Mouse (Mus musculus): Measurements from ENCODE around the gene Egfem1. TPM values are rescaled to one million over a fixed set of nuclear protein-coding genes. Genes with fewer than 3 reads are reported as not detected.

The Egfem1 gene
- polyA plus RNA-seq, 1 experiment from 2014 or later: 7.4 TPM

DNA sequence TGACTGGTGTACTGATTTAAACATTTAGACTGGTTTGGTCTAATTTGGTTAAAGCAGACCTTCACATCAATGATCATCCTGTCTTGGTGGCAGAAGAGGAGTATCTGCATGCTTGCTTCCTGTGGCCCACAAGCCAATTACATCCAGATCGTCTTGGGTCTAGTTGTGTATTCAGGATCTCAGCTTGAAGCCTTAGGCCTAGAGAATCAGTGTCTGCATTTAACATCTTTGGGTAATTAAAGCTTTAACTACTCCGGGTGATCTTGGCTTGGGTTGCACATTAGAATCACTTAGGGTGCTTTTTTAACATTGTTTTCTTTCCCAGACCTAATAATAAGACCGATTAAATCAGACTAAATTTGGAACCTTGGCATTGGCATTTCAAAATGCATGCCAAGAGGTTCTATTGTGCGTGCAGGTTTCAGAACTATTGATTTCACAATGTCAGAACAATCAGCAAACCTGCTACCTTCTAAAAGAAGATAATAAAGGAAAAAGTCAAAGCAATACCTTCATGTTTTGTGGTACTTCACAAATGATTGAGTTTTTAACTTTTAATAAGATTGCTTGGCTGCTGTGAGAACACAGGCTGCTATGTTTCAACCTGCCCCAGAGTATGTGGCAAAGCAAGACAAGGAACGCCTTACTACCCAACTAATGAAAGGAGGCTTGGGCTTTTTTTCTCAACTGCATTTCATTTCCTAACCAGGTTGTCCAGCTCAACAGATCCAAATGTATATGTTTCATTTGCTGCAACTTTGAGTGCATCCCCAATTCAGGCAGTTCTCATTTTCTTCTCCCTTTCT is 496.4 kb downstream of the Egfem1 start:
- peak; percentile 84 for ATAC-seq
- H3K9me3 ChIP-seq (ENCODE audit: control insufficient read depth, low read length): no peaks in the 10 kb centered on the region
- no peak overlapping the region for H3K4me3 ChIP-seq (replicated peaks; ENCODE audit: low read length)
- no peak overlapping the region for H3K4me2 ChIP-seq (ENCODE audit: low read length)
- no peaks in the 10 kb centered on the region for H3K36me3 ChIP-seq (ENCODE audit: control insufficient read depth, insufficient read depth)
- H3K27ac ChIP-seq (ENCODE audit: low read length): no peak overlapping the region
- no peaks in the 10 kb centered on the region for H3K27me3 ChIP-seq (replicated peaks; ENCODE audit: control insufficient read depth, insufficient read depth, low read length)
- peaks cover 6% of the 10 kb centered on the region for H3K4me1 ChIP-seq (replicated peaks; ENCODE audit: control insufficient read depth, insufficient read depth, low read length)
- WGBS: 12% methylated on average over 5 of the region's 5 CpGs
- no peak overlapping the region for H3K9ac ChIP-seq (replicated peaks; ENCODE audit: low read depth, low read length)

GRCm38 (mm10) chr3:29582749-29583148 is 500.9 kb downstream of the Egfem1 start:
- WGBS: 48% methylated on average over 8 of the region's 8 CpGs
- no peaks in the 10 kb centered on the region for H3K9me3 ChIP-seq (ENCODE audit: control insufficient read depth, low read length)

DNA sequence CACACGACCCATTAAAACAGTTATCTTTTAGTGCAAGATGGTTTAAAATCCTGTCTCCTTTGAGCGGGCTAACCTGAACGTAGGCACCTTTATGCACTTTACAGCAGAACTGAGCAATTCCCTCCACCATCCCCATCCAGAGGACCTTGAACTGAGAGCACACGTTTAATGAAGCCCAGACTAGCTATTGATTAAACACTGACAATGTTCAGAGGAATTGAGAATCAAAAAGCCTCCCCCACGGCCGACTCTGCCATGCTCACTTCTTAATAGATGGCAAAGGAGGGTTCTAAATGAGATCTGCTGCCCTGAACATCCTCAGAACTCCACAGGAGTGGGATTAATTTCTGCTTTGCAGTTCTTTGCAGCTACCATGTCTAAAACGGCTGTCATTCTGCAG is 520.3 kb downstream of the Egfem1 start:
- ATAC-seq: no peak
- 47% methylated on average over 7 of the region's 7 CpGs for WGBS
- no peak overlapping the region for H3K4me2 ChIP-seq (ENCODE audit: low read length)
- H3K36me3 ChIP-seq (ENCODE audit: control insufficient read depth, insufficient read depth): no peaks in the 10 kb centered on the region
- no peak overlapping the region for H3K9ac ChIP-seq (replicated peaks; ENCODE audit: low read depth, low read length)
- no peaks in the 10 kb centered on the region for H3K27me3 ChIP-seq (replicated peaks; ENCODE audit: control insufficient read depth, insufficient read depth, low read length)
- no peaks in the 10 kb centered on the region for H3K9me3 ChIP-seq (ENCODE audit: control insufficient read depth, low read length)
- H3K4me3 ChIP-seq (replicated peaks; ENCODE audit: low read length): no peak overlapping the region
- no peak overlapping the region; the same call in 1 of the 2 replicates for H3K27ac ChIP-seq (ENCODE audit: low read length)
- H3K4me1 ChIP-seq (replicated peaks; ENCODE audit: control insufficient read depth, insufficient read depth, low read length): peaks cover 3% of the 10 kb centered on the region; the same call in 1 of the 2 replicates

More at GRCm38 (mm10) chr3:29582749-29583148, 500.9 kb downstream of the Egfem1 start:
- H3K4me1 ChIP-seq (replicated peaks; ENCODE audit: control insufficient read depth, insufficient read depth, low read length): peaks cover 6% of the 10 kb centered on the region
- H3K27me3 ChIP-seq (replicated peaks; ENCODE audit: control insufficient read depth, insufficient read depth, low read length): no peaks in the 10 kb centered on the region
- no peak overlapping the region for H3K27ac ChIP-seq (ENCODE audit: low read length)
- H3K9ac ChIP-seq (replicated peaks; ENCODE audit: low read depth, low read length): no peak overlapping the region
- H3K36me3 ChIP-seq (ENCODE audit: control insufficient read depth, insufficient read depth): no peaks in the 10 kb centered on the region
- peak; percentile 60 for ATAC-seq
- H3K4me3 ChIP-seq (replicated peaks; ENCODE audit: low read length): no peak overlapping the region
- H3K4me2 ChIP-seq (ENCODE audit: low read length): no peak overlapping the region; the same call in 1 of the 2 replicates

- H3K9me3 ChIP-seq (ENCODE audit: control insufficient read depth, low read length): no peaks in the 10 kb centered on the region
- peak; percentile 94 for ATAC-seq
Measured at GRCm38 (mm10) chr3:29608713-29609112, 526.9 kb downstream of the Egfem1 start.

GRCm38 (mm10) chr3:29609174-29609573 is 527.4 kb downstream of the Egfem1 start:
- no peaks in the 10 kb centered on the region for H3K9me3 ChIP-seq (ENCODE audit: control insufficient read depth, low read length)
- 38% methylated on average over 2 of the region's 2 CpGs for WGBS
- no peaks in the 10 kb centered on the region for H3K27me3 ChIP-seq (replicated peaks; ENCODE audit: control insufficient read depth, insufficient read depth, low read length)
- H3K4me3 ChIP-seq (replicated peaks; ENCODE audit: low read length): no peak overlapping the region
- H3K4me2 ChIP-seq (ENCODE audit: low read length): no peak overlapping the region
- H3K4me1 ChIP-seq (replicated peaks; ENCODE audit: control insufficient read depth, insufficient read depth, low read length): peaks cover 11% of the 10 kb centered on the region
- H3K36me3 ChIP-seq (ENCODE audit: control insufficient read depth, insufficient read depth): no peaks in the 10 kb centered on the region
- no peak overlapping the region for H3K27ac ChIP-seq (ENCODE audit: low read length)
- no peak overlapping the region for H3K9ac ChIP-seq (replicated peaks; ENCODE audit: low read depth, low read length)
- ATAC-seq: peak; percentile 72

More at GRCm38 (mm10) chr3:29608713-29609112, 526.9 kb downstream of the Egfem1 start:
- H3K4me2 ChIP-seq (ENCODE audit: low read length): no peak overlapping the region
- WGBS: 8% methylated on average over 3 of the region's 3 CpGs
- no peaks in the 10 kb centered on the region for H3K27me3 ChIP-seq (replicated peaks; ENCODE audit: control insufficient read depth, insufficient read depth, low read length)
- peaks cover 11% of the 10 kb centered on the region for H3K4me1 ChIP-seq (replicated peaks; ENCODE audit: control insufficient read depth, insufficient read depth, low read length)
- no peak overlapping the region for H3K9ac ChIP-seq (replicated peaks; ENCODE audit: low read depth, low read length)
- H3K27ac ChIP-seq (ENCODE audit: low read length): peak overlapping the region; percentile 43
- no peak overlapping the region for H3K4me3 ChIP-seq (replicated peaks; ENCODE audit: low read length)
- no peaks in the 10 kb centered on the region for H3K36me3 ChIP-seq (ENCODE audit: control insufficient read depth, insufficient read depth)

DNA sequence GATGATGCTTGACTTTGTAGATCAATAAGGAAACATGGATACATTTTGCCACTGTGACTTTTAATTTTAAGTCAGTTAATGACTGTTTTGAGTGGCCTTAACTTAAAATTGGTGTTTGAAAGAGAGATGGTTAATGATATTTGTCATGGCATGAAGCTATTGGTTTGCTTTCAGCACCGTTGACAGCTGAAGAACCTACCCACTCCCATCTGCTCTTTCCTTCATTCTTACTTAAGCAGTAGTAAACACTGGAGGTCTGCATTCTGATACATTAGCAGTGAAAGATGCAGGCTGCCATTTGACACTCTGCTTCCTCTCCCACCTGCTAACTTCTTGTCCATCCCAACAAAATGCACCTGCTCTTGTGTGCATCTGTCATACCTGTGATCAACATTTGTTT is 537.8 kb downstream of the Egfem1 start:
- H3K4me3 ChIP-seq (replicated peaks; ENCODE audit: low read length): no peak overlapping the region
- no peak overlapping the region for H3K27ac ChIP-seq (ENCODE audit: low read length)
- H3K36me3 ChIP-seq (ENCODE audit: control insufficient read depth, insufficient read depth): no peaks in the 10 kb centered on the region
- no peaks in the 10 kb centered on the region for H3K9me3 ChIP-seq (ENCODE audit: control insufficient read depth, low read length)
- no peaks in the 10 kb centered on the region for H3K4me1 ChIP-seq (replicated peaks; ENCODE audit: control insufficient read depth, insufficient read depth, low read length)
- no peak overlapping the region for H3K9ac ChIP-seq (replicated peaks; ENCODE audit: low read depth, low read length)
- WGBS: 79% methylated on average over 1 of the region's 1 CpGs
- no peak for ATAC-seq
- H3K27me3 ChIP-seq (replicated peaks; ENCODE audit: control insufficient read depth, insufficient read depth, low read length): no peaks in the 10 kb centered on the region
- H3K4me2 ChIP-seq (ENCODE audit: low read length): no peak overlapping the region

DNA sequence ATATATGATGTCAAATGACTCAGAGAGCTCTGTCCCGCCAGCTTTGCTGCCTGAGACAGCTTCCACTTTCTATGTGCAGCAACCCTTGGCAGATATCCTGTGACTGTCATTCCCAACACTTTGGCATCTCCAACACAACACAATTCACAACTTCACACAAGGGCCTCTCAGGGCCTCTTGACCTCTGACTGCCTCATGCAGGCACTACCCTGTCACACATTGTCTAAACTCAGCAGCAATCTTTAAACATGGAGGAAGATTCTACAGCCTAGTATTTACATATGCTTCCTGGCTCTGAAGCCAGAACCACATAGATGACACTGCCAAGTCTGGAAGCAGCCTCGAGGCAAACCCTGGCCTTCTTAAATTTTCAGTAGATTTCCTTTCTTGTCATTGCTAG is 558.0 kb downstream of the Egfem1 start:
- no peak overlapping the region for H3K4me3 ChIP-seq (replicated peaks; ENCODE audit: low read length)
- no peak for ATAC-seq

GRCm38 (mm10) chr3:29666796-29667195 is 585.0 kb downstream of the Egfem1 start:
- H3K27ac ChIP-seq (ENCODE audit: low read length): no peak overlapping the region

More for the DNA sequence above, 558.0 kb downstream of the Egfem1 start:
- no peak overlapping the region for H3K4me2 ChIP-seq (ENCODE audit: low read length)
- no peaks in the 10 kb centered on the region for H3K27me3 ChIP-seq (replicated peaks; ENCODE audit: control insufficient read depth, insufficient read depth, low read length)
- no peak overlapping the region for H3K27ac ChIP-seq (ENCODE audit: low read length)
- no peaks in the 10 kb centered on the region for H3K9me3 ChIP-seq (ENCODE audit: control insufficient read depth, low read length)
- no peaks in the 10 kb centered on the region for H3K36me3 ChIP-seq (ENCODE audit: control insufficient read depth, insufficient read depth)
- no peak overlapping the region for H3K9ac ChIP-seq (replicated peaks; ENCODE audit: low read depth, low read length)
- H3K4me1 ChIP-seq (replicated peaks; ENCODE audit: control insufficient read depth, insufficient read depth, low read length): no peaks in the 10 kb centered on the region
- WGBS: 71% methylated on average over 2 of the region's 2 CpGs

DNA sequence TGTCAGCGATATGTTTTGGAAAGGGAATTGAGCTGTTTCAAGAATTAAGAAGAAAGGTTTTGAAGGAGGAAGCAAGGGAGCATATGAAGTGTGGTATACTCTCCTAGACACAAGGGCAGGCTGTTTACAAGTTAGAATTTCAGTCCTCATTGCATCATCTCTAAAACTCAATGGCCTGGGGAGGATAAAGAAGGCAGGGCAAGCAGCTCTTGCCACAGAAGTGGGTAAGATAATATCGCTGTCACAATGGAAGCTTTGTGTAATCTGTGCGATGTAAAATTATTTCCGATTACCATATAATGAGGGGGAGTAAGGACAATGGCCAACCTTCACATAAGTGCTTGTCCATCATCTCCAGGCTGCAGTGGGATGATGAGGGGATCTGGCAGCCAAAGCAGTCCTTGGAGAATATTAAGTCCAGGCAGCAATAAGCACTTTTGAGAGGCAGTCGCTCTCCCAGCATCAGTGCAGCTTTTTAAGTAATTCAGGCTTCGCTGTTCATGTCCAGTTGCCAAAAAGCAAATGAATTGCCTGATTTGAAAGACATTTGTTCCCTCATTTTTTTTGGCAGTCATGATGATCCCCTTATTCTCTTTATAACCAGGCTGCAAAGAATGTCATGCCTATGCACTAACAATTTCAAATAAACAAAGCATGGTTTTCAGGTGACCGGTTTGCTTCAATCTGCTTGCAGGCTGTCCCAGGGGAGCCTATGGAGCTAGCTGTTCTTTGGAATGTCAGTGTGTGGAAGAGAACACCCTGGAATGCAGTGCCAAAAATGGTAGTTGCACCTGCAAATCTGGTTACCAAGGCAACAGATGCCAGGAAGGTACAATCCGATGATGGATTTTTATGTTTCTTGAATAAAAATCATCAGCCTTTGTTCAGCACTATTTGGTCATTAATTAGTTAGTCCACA is 607.8 kb downstream of the Egfem1 start:
- Histone ChIP-seq H3K27me3 (replicated peaks; ENCODE audit: control insufficient read depth, insufficient read depth, low read length) (no peaks in the 10 kb centered on the region), H3K9ac (replicated peaks; ENCODE audit: low read depth, low read length) (no peak overlapping the region), H3K4me3 (replicated peaks; ENCODE audit: low read length) (no peak overlapping the region), H3K4me1 (replicated peaks; ENCODE audit: control insufficient read depth, insufficient read depth, low read length) (peaks cover 13% of the 10 kb centered on the region), H3K4me2 (ENCODE audit: low read length) (peak overlapping the region; percentile 19; the same call in 1 of the 2 replicates), H3K9me3 (ENCODE audit: control insufficient read depth, low read length) (no peaks in the 10 kb centered on the region), H3K27ac (ENCODE audit: low read length) (peak overlapping the region; percentile 9), H3K36me3 (ENCODE audit: control insufficient read depth, insufficient read depth) (no peaks in the 10 kb centered on the region)
- peak; percentile 85 for ATAC-seq
- WGBS: 21% methylated on average over 8 of the region's 8 CpGs

More at GRCm38 (mm10) chr3:29666796-29667195, 585.0 kb downstream of the Egfem1 start:
- Histone ChIP-seq H3K36me3 (ENCODE audit: control insufficient read depth, insufficient read depth) (no peaks in the 10 kb centered on the region), H3K9me3 (ENCODE audit: control insufficient read depth, low read length) (no peaks in the 10 kb centered on the region), H3K4me3 (replicated peaks; ENCODE audit: low read length) (no peak overlapping the region), H3K4me2 (ENCODE audit: low read length) (no peak overlapping the region), H3K27me3 (replicated peaks; ENCODE audit: control insufficient read depth, insufficient read depth, low read length) (no peaks in the 10 kb centered on the region), H3K4me1 (replicated peaks; ENCODE audit: control insufficient read depth, insufficient read depth, low read length) (no peaks in the 10 kb centered on the region), H3K9ac (replicated peaks; ENCODE audit: low read depth, low read length) (no peak overlapping the region)
- WGBS: 54% methylated on average over 2 of the region's 2 CpGs
- peak; percentile 86 for ATAC-seq

Measured in forebrain, embryonic 16.5 days (tissue).